Mouse (Mus musculus) cerebellum, postnatal 36 days (tissue): ENCODE results near the gene Parp1.

Experiments used
- DNase-seq, 2 experiments: peaks; one replicate each; pipeline ENCODE4 v3.0.0; 2021 to 2022; ENCODE audit warnings: mixed read lengths in 2 of 2

The Parp1 gene

DNA sequence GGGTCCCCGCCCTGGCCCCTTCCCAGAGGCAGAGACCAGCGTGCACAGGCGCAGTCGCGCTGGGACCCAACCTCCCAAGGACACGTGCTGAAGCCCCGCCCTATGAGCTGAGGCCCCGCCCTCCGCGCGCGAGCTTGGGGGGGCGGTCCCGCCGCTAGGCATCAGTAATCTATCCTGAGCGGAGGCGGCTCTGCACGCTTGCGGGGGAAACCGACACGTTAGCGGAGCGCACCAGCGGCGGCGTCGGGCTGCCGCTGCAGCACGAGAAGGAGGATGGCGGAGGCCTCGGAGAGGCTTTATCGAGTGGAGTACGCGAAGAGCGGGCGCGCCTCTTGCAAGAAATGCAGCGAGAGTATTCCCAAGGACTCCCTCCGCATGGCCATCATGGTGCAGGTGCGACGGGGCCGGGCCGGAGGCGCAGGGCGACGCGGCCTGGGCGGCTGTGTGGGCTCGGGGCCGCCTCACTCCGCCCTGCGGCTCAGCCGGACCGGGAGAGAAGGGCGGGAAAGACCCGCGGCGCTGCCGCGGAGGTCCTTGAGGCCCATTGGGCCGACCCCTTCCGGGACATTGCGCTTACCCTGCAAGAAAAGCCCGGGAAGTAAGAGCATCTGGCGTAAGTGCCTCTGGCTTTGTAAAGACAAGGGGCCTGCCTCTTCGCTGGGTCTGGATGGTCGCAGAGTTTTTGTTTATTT is at the start of gene Parp1:
TSS of gene Parp1 (plus strand) at position 164 of the 692 bp plus-strand sequence.
- peak; percentile 94 to 97 for DNase-seq

DNA sequence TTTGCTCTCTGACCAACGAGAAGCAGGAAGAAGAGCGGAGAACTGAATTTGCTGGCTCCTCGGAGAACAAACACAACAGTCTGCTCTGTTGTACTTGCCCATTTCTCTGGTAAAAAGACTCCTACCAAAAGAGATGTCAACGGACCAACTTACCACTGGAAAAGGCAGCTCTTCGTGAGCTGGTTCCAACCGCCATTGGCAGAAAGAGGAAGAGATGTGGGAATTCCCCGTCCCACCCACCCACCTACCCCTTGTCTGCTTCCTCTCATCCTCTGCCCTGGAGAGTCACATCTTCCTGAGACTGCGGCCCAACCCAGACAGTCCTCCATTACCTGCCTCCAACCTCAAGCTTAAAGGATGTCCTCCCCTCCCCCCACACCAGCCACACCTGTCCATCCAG is 49.2 kb upstream of the Parp1 start:
- no peak for DNase-seq

DNA sequence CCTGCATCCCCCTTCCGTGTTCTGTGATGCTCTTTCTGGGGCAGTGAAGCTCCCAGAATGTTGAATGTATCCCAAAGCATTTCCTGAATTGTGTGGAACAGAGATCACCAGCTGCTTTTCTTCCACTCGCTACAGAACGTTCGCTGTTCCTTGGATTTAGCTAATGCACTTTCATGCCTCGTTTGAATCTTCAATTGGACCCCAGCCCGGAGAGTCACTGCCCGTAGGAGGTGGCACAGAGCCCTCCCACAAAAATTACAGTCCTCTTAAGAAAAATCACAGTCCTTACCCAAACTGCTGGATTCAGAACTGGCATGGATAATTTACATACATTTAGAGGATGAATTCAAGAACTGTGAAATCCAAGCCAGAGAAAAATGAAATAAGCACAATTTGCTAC is 48.5 kb upstream of the Parp1 start:
- DNase-seq: no peak

GRCm38 (mm10) chr1:180523320-180523719 is 45.4 kb upstream of the Parp1 start:
- DNase-seq: no peak

- DNase-seq: peak; percentile 60 to 66
Observed at GRCm38 (mm10) chr1:180525301-180525700, 43.4 kb upstream of the Parp1 start.

- no peak for DNase-seq
Observed at GRCm38 (mm10) chr1:180529847-180530246, 38.9 kb upstream of the Parp1 start.

DNA sequence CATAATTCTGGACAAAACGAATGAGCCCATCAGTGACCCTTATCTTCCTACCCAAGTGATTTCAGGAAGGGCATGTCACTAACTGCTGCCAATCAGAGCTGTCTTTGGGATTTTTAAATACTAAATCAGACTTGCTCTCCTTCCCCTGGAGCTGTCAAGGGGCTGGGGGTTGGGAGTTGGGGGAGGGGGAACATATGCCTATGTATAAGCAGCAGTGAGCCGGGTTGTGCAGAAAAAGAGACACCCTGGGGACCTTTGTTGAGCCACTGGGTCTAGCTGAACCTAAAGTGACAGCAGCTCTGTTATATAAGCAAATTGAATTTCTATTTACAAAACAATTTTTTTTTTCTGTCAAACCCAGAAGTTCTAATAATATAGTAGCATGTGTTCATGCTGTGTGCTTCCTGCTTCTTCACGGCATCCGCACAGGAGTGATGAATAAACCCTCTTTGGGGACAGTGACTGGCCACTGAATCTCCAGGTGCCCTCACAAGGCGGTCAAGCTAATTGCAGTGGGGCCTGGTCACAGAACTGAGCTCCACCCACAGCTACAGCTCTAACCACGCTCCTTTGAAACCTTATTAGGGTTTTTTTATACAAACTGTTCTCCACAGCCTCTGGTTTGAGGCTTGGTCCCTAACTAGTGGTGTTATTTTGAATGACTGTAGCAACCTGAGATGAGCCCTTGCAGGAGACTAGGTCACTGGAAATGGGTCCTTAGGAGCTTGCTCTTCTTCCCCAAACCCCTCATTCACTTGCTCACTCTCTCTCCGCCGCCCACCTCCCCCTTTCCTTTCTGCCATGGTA is 38.1 kb upstream of the Parp1 start:
- peak in 1 of 2 experiments; percentile 34 for DNase-seq

- no peak for DNase-seq
Observed at GRCm38 (mm10) chr1:180532671-180533070, 36.1 kb upstream of the Parp1 start.

DNA sequence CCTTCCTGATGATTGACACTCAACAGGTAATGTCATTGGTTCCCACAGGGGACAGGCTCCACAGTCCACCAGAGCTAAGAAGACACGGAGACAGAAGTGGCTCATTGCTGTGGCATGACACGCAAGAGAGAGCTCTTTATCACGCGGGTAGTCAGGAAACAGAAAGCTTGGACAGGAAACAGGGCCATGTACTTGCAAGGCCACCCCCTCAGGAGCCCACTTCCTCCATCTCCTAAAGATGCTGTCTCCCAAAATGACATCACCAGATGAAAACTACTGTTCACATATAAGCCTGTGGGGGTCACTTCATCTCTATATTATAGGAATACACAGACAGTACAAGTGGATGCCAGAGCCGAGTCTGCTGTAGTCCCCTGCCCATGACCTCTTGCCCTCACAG is 32.0 kb upstream of the Parp1 start:
- no peak for DNase-seq

GRCm38 (mm10) chr1:180541251-180541650 is 27.5 kb upstream of the Parp1 start:
- DNase-seq: no peak

- no peak for DNase-seq
Observed at GRCm38 (mm10) chr1:180541883-180542711, 26.6 kb upstream of the Parp1 start.

DNA sequence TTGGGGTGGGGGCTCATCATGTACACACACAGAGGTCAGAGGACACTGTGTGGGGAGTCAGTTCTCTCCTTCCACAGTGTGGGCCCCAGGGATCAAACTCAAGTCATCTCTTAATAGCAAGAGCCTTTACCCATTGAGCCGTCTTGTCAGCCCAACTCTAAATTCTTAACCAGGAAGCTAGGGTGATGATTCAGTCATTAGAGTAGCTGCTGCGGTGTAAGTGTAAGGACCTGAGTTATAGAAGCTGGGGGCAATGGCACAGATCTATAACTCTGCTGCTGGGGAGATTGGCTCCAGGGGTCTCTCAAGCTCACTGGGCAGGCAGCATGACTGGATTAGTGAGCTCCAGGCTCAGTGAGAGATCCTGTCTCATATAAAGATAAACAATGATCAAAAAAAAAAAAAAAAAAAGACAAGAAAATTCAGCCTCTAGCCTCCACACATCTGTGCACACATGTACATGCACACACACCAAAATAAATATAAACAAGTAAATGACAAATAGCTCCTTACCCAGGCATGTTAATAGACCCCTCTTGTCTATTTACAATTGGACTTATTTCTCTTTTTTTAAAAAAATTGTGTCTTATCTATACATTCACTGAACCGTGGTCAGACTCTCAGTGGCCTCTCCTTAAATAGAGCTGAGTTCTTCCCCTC is 25.9 kb upstream of the Parp1 start:
- no peak for DNase-seq

- DNase-seq: no peak
Observed at GRCm38 (mm10) chr1:180545918-180546545, 22.7 kb upstream of the Parp1 start.

GRCm38 (mm10) chr1:180546798-180547750 is 21.6 kb upstream of the Parp1 start:
- no peak for DNase-seq

- DNase-seq: no peak
Observed at GRCm38 (mm10) chr1:180547751-180548669, 20.7 kb upstream of the Parp1 start.

- DNase-seq: no peak
Observed at GRCm38 (mm10) chr1:180549539-180550308, 19.0 kb upstream of the Parp1 start.

GRCm38 (mm10) chr1:180550770-180551169 is 18.0 kb upstream of the Parp1 start:
- DNase-seq: peak; percentile 61 to 65

GRCm38 (mm10) chr1:180556899-180557298 is 11.8 kb upstream of the Parp1 start:
- no peak for DNase-seq

DNA sequence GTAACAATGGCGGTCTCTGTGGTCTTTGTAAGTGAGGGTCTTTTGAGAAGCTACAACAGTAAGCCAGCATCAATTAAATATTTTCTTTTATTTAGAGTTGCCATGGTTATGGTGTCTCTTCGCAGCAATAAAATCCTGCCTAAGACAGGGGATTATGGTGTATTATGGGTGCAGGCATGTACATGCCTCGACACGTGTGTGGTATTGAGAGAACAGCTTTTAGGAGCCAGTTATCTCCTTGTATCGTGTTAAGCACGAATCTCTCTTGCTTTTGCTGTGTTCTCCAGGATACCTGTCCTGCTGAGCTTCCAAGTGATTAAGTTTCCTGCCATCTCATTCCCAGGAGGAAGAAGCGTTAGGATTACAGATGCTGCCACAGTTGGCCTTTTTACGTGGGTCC is 9.3 kb upstream of the Parp1 start:
- no peak for DNase-seq
